Mouse (Mus musculus) kidney, adult 2 months (tissue): ENCODE results near the gene Emid1.

Experiments
- CTCF ChIP-seq: fragments of 200-500 bp; conservative IDR thresholded peaks from 2 replicates; pipeline ENCODE4 v1.5.1; 2011; ENCODE audit warnings: low read depth, mild to moderate bottlenecking, control low read depth, low read length, moderate library complexity, mixed read lengths; ENCODE audit not compliant: insufficient read depth, insufficient read length
- POLR2A ChIP-seq: fragments of 200-500 bp; IDR thresholded peaks from one replicate; pipeline ENCODE4 v1.6.1; 2011; ENCODE audit warnings: low read depth, low read length, control low read depth

- TF ChIP-seq CTCF (no peak), POLR2A (no peak)
These were observed 36.1 kb upstream of the Emid1 start for GRCm38 (mm10) chr11:5188170-5188569.
